Mouse (Mus musculus): ENCODE measurements around the gene Taf12.

DNA sequence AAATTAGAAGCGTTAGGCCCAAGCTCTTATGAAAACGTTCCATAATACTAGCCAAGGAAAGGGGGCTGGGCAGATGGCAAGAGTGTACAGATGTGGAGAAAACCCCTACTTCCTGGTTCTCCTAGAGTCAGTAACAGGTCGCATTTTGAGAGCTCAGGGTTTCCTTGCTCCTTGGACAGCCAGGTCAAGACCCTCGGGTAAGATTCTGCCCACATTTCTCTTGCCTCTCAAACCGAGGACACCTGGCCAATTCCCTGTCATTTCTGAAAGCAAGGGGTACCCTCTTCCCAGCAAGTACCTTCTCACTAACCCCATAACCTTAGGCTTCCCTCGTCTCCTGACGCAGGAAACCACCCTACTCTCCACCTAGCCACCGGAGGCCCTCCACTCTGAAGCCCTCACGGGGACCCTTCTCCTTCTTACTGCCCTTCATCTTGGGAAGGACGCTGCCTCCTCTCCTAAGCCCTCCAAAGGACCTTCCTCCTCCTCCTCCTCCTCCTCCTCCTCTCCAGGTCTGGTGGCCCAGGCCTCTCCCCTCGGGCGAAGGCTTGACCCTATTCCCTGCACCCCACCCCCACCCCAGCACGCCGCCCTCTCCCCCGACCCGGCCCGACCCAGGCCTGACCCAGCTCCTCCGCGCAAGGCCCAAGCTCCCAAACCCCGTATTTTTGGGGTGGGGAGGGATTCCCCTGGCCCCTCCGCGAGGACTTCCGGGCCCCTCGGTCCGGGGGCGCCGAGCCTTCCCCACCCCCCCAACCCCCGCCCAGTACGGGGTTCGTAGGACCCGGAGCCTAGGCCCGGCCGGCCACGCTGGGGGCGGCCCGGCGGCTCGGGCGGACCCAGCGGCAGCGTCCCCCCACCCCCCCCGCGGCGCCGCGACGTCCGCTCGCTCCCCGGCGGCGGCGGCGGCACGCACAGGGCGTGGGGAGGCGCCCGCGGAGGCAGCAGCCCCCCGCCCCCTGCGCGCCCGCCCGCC is 13.5 kb upstream of the Taf12 start:
- no peak for TF ChIP-seq CTCF (IDR thresholded peaks at IDR 0.05; ENCODE audit: borderline replicate concordance, insufficient read depth, low read depth, low read length)
- TF ChIP-seq POLR2A (IDR thresholded peaks at IDR 0.05; ENCODE audit: borderline replicate concordance, insufficient read depth, low read length): no peak
